ENCODE assay signal across 24 mouse cellular contexts in genomic region chr6:134521411-134521810, GRCm38 (mm10). TPM values are rescaled to one million over a fixed set of nuclear protein-coding genes. Genes with fewer than 3 reads are reported as not detected.
DNase-seq lines count a peak whose midpoint lies in the region; ATAC-seq and TF ChIP-seq lines count a peak whose summit lies in the region.
"Had no signal": no experiment of that assay in that cellular context is flagged by ENCODE, and none has a peak within 500 bp of the region (broad histone marks: within the 10 kb centered on the region; RNA-seq: fewer than 3 reads in every experiment).

No protein-coding gene starts in this region.

- no peaks in the 10 kb centered on the region for H3K36me3 ChIP-seq in hindbrain, embryonic 13.5 days
- H3K36me3 ChIP-seq in hindbrain, embryonic 12.5 days, result 0 out of 2 replicates have a peak, but pooled peaks cover 3% of the 10 kb centered on the region
- peaks cover 6% of the 10 kb centered on the region for H3K36me3 ChIP-seq in heart, adult 2 months (ENCODE audit: control insufficient read depth, insufficient read depth, low read length)

- H3K27ac ChIP-seq in hindbrain, embryonic 13.5 days, result peak overlapping the region; percentile 61; the same call in 1 of the 2 replicates
- H3K27ac ChIP-seq in hindbrain, embryonic 12.5 days, result no peak overlapping the region
- H3K27ac ChIP-seq in layer of hippocampus, adult 2 months, result peak overlapping the region; percentile 28; the same call in 1 of the 2 replicates
- H3K27ac ChIP-seq in heart, adult 2 months, result no peak overlapping the region
- H3K27ac ChIP-seq: forebrain, embryonic 10.5 days; limb, embryonic 12.5 days; liver, embryonic 14.5 days; macrophage; neural tube, embryonic 12.5 days had no signal

- peak; percentile 73 for ATAC-seq in cerebellum, adult (ENCODE audit: insufficient number of reproducible peaks, low FRiP score, low TSS enrichment)
- no peak for ATAC-seq in hindbrain, embryonic 13.5 days (ENCODE audit: low FRiP score)
- no peak for ATAC-seq in hindbrain, embryonic 12.5 days (ENCODE audit: low FRiP score)
- ATAC-seq in Patski, result peak; percentile 31
- ATAC-seq: activated CD4-positive, CD25-positive, alpha-beta regulatory T cell, adult 4 months had no signal

- no peaks in the 10 kb centered on the region for H3K27me3 ChIP-seq in hindbrain, embryonic 13.5 days
- no peaks in the 10 kb centered on the region for H3K27me3 ChIP-seq in hindbrain, embryonic 12.5 days
- H3K27me3 ChIP-seq in Patski, result no peaks in the 10 kb centered on the region
- no peaks in the 10 kb centered on the region for H3K27me3 ChIP-seq in heart, adult 2 months (ENCODE audit: control insufficient read depth, insufficient read depth, low read length)
- H3K27me3 ChIP-seq: limb, embryonic 12.5 days; neural tube, embryonic 12.5 days had no signal

- H3K79me2 ChIP-seq in heart, adult 2 months (replicated peaks; ENCODE audit: control insufficient read depth, insufficient read depth, low read length), result peaks cover 6% of the 10 kb centered on the region; the same call in 1 of the 2 replicates

- intact Hi-C loops in heart, adult 2 months (cut with DNase I), result no loop called here

- no peak for DNase-seq in cerebellum, adult 18-20 months
- DNase-seq in layer of hippocampus, adult 2 months (ENCODE audit: low spot score in 2 of 2), result no peak
- DNase-seq in layer of hippocampus, adult 9-10 months (ENCODE audit: low spot score), result no peak
- no peak for DNase-seq in Patski (ENCODE audit: low read depth, low spot score)
- no peak for DNase-seq in heart, adult 2 months
- DNase-seq: adrenal gland, postnatal 14 days; cerebellum, adult 11-12 months; gastrocnemius, postnatal 10 days; heart, adult 18-20 months; heart, postnatal 36 days; kidney, adult 9 months; layer of hippocampus, adult 9-11 months; right cerebral cortex, postnatal 25 days; thymus, adult 2 months had no signal

- H3K4me2 ChIP-seq in hindbrain, embryonic 13.5 days, result no peak overlapping the region
- H3K4me2 ChIP-seq in hindbrain, embryonic 12.5 days (replicated peaks), result no peak overlapping the region
- H3K4me2 ChIP-seq: limb, embryonic 12.5 days; midbrain, embryonic 11.5 days; neural tube, embryonic 12.5 days had no signal

- WGBS in hindbrain, embryonic 13.5 days, result 77% methylated on average over 10 of the region's 10 CpGs
- WGBS in hindbrain, embryonic 12.5 days, result 81% methylated on average over 10 of the region's 10 CpGs
- WGBS in heart, adult 2 months, result 73% methylated on average over 10 of the region's 10 CpGs

- no peak overlapping the region for H3K4me3 ChIP-seq in hindbrain, embryonic 13.5 days
- H3K4me3 ChIP-seq in hindbrain, embryonic 12.5 days, result no peak overlapping the region
- no peak overlapping the region for H3K4me3 ChIP-seq in layer of hippocampus, adult 2 months
- no peak overlapping the region for H3K4me3 ChIP-seq in heart, adult 2 months
- H3K4me3 ChIP-seq: forebrain, embryonic 10.5 days; limb, embryonic 12.5 days; neural tube, embryonic 12.5 days had no signal

- POLR2A ChIA-PET in Patski (lab: Charles Lee), result interaction anchor here (0.8 kb wide), 1 partner anchor 8 kb away, joined by 3 read pairs; no protein-coding TSS in a partner anchor

- CTCF ChIA-PET in Patski (lab: Charles Lee), result interaction anchor here (1.2 to 1.4 kb wide), 2 partner anchors 11 to 43 kb away, joined by 3 read pairs; no protein-coding TSS in a partner anchor

- no peak overlapping the region for H3K9ac ChIP-seq in hindbrain, embryonic 13.5 days
- no peak overlapping the region for H3K9ac ChIP-seq in hindbrain, embryonic 12.5 days
- H3K9ac ChIP-seq in heart, adult 2 months (ENCODE audit: low read depth, low read length), result no peak overlapping the region
- H3K9ac ChIP-seq: limb, embryonic 12.5 days; liver, embryonic 14.5 days; neural tube, embryonic 12.5 days had no signal

- no peak for TF ChIP-seq POLR2A in heart, adult 2 months (IDR thresholded peaks at IDR 0.05; ENCODE audit: insufficient read depth, low read depth, low read length)

- peaks cover 18% of the 10 kb centered on the region for H3K4me1 ChIP-seq in hindbrain, embryonic 13.5 days (replicated peaks)
- H3K4me1 ChIP-seq in hindbrain, embryonic 12.5 days, result peaks cover 4% of the 10 kb centered on the region
- peaks cover 6% of the 10 kb centered on the region for H3K4me1 ChIP-seq in heart, adult 2 months (ENCODE audit: control insufficient read depth, insufficient read depth, low read length)

- no peak for TF ChIP-seq EP300 in heart, adult 2 months (IDR thresholded peaks at IDR 0.05; ENCODE audit: insufficient read depth, low read depth, low read length)

- no peaks in the 10 kb centered on the region for H3K9me3 ChIP-seq in hindbrain, embryonic 13.5 days
- no peaks in the 10 kb centered on the region for H3K9me3 ChIP-seq in hindbrain, embryonic 12.5 days (replicated peaks)
- H3K9me3 ChIP-seq: forebrain, embryonic 10.5 days; limb, embryonic 12.5 days; neural tube, embryonic 12.5 days had no signal

- TF ChIP-seq CTCF in layer of hippocampus, adult 2 months (conservative IDR thresholded peaks at IDR 0.05), result no peak
- no peak for TF ChIP-seq CTCF in Patski (IDR thresholded peaks at IDR 0.05)
- TF ChIP-seq CTCF in heart, adult 2 months (IDR thresholded peaks at IDR 0.05), result no peak

- in situ Hi-C loops in Patski (cut with MboI; ENCODE audit: low pct_unique_long_range_greater_than_20kb), result no loop called here

RNA-seq across cellular contexts. Expression of gene Lrp6, which starts 45.4 kb away (rescaled TPM):
- polyA plus RNA-seq in hindbrain, embryonic 13.5 days (2015; fragmentation: Nextera tagmentation; extraction: Ambion mirVana), result 20.6 and 22.3 TPM in 2 replicates
- polyA plus RNA-seq in hindbrain, embryonic 12.5 days (2016; fragmentation: Nextera tagmentation; extraction: Ambion mirVana), result 38.2 and 39.2 TPM in 2 replicates
- 10 to 100 TPM; 49.2 to 54.5 TPM for total RNA-seq in layer of hippocampus, adult 2 months (2021)
- 36.2 TPM for polyA plus RNA-seq in Patski (2021)
- total RNA-seq in heart, adult 2 months (2021), result 10 to 100 TPM; 48.7 to 50.0 TPM
- polyA plus RNA-seq in heart, adult 2 months (2012; rRNA removed), result 16.5 and 30.6 TPM in 2 replicates

Comparison
In these comparisons a context has a peak if more than half of its experiments do, and no peak if none do; other contexts are left out.
1. H3K27ac ChIP-seq: peak in hindbrain, embryonic 13.5 days (single experiment) and layer of hippocampus, adult 2 months (single experiment); none in hindbrain, embryonic 12.5 days (single experiment) and heart, adult 2 months (single experiment).
2. ATAC-seq: peak in cerebellum, adult (single experiment) and Patski (single experiment); none in hindbrain, embryonic 13.5 days (single experiment) and hindbrain, embryonic 12.5 days (single experiment).